7 mouse cellular contexts compared by ENCODE assay signal in the genomic region with DNA sequence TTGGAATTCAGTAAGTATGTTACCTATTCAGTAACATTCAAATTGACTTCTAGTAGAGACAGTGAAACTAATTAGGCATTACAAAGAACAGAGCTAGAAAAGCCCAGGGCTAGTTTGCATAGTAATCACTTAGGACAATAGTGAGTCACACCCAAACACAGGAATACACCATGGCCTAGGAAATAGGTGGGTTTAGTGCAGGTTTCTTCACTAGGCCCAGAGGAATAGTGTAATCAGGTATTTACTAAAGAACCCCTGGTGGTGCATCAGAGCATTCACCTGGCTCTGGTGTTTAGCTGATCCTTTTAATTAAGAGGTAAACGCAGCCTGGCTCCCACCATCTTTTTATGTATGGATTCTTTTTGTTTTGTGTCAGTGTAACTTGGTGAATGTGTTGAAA.
"Had no signal": no experiment of that assay in that cellular context is flagged by ENCODE, and none has a peak within 500 bp of the region (broad histone marks: within the 10 kb centered on the region; RNA-seq: fewer than 3 reads in every experiment).

No protein-coding gene starts in this region.

- DNase-seq: lung, adult 2 months; lung, postnatal 14 days; lung, postnatal 36 days; right cerebral cortex, postnatal 14 days; thymus, adult 2 months; thymus, postnatal 25 days; thymus, postnatal 4 days had no signal
